Mouse (Mus musculus): ENCODE results near the gene Arhgap24. TPM values are rescaled to one million over a fixed set of nuclear protein-coding genes. Genes with fewer than 3 reads are reported as not detected.

Arhgap24 gene
- total RNA-seq, 2 experiments from 2014 or later: 5.9 to 6.1 TPM

DNA sequence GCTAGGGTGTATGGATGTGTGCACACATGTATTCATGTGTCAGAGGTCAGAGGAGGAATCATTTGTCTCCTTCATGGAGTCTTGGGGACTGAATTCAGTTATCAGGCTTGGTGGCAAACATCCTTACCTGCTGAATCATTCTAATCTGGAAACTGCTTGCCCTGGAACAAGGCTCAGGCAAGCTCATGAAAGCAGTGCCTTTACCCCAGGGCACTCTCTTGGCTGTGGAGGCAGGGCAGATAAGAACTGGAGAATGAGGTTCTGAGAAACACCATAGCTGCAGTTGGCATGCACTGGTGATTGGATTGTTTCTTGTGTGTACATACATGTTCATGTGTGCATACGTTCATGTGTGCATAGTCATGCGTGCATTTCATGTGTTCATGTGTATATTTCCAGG is 132.9 kb downstream of the Arhgap24 start:
- Histone ChIP-seq H3K27ac (no peak overlapping the region), H3K4me3 (no peak overlapping the region)
- DNase-seq (ENCODE audit: extremely low spot score in 1 of 2, low spot score in 2 of 2): no peak
- intact Hi-C loops (cut with DNase I): no loop called here
- no peak for TF ChIP-seq CTCF (IDR thresholded peaks at IDR 0.05)

DNA sequence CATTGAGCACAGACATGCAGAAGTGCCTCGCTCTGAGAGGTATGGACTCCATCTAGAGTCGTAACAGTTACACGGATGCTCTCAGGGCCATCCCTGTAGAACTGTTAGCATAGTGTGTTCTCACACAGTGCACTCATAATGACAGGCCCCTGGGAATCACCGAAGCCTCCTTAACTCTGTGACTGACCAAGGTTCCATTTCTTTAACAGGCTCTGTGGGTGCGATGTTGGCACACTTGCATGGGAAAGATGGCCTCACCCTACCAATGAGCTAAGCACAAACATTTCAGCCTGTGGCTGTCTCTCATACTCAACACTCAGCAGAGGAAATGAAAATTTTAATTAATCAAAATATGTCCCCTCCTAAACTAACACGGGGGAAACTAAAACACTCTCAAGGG is 134.1 kb downstream of the Arhgap24 start:
- H3K27ac ChIP-seq: no peak overlapping the region
- TF ChIP-seq CTCF (IDR thresholded peaks at IDR 0.05): no peak
- no peak for DNase-seq (ENCODE audit: extremely low spot score in 1 of 2, low spot score in 2 of 2)
- intact Hi-C loops (cut with DNase I): no loop called here
- H3K4me3 ChIP-seq: no peak overlapping the region

DNA sequence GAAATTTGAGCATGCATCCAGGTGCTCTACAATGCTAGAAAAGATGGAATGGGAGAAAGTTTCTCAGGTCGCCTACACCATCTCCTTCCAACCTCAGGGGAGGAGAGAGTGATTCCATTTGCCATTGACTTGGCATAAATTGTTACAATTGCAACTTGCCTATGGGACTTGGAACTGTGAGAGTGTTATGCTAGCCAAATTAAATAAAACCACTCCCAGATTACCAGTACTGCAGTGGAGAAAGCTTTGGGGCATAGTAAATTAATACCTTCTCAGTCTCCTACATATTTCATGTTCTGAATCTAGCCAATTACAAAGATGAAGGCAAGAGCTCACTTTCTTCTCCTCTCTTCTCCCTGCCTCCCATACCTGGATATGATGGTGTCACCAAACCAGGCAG is 139.8 kb downstream of the Arhgap24 start:
- intact Hi-C loops (cut with DNase I): no loop called here
- DNase-seq (ENCODE audit: extremely low spot score in 1 of 2, low spot score in 2 of 2): no peak
- H3K27ac ChIP-seq: no peak overlapping the region
- TF ChIP-seq CTCF (IDR thresholded peaks at IDR 0.05): no peak
- no peak overlapping the region for H3K4me3 ChIP-seq

DNA sequence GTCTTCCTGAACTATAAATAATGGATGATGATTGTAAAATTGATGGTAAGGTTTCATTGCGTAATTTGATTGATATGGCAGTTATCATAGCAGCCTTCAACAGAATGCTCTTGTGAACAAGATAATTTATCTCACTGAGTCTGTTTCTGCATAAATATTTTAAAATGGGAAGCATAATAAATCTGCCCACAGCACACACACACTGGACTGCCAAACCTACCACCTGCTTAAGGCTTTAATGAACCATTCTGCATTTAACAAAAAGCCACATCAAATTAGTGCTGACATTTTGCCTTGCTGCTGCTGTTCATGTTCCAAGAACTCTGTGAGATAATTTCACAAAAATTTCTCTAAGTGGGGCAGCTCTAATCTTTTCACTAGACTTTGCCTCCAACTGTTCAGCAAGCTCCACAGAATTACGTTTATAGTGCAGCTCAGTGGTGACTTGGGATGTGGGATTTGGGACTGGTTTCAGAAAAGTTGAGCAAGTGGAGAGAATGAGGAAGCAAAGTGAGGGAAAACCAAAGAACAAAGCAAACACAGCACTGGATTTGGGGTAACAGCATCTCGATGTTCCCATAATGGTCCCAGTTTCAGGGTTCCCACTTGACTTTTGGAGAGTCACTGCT is 142.7 kb downstream of the Arhgap24 start:
- Histone ChIP-seq H3K4me3 (no peak overlapping the region), H3K27ac (no peak overlapping the region)
- TF ChIP-seq CTCF (IDR thresholded peaks at IDR 0.05): no peak
- no peak for DNase-seq (ENCODE audit: extremely low spot score in 1 of 2, low spot score in 2 of 2)
- intact Hi-C loops (cut with DNase I): no loop called here

DNA sequence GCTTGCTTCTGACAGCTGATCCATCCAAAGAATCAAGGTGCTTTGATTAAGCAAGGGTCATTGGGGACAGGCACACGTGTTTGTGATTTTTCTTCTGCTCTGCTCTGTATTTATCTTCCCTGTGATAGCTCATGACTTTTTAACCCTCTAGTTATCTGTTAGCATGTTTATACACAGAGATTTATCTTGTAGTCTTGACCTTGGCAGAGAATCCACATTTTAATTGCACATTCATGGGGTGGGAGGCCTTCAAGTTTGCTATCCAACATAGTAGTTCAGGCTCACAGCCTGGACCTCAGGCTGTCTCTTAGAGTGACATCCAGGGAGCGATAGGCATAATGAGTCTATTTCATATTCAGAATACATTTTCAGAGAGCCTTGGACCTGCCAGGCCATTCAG is 145.5 kb downstream of the Arhgap24 start:
- Histone ChIP-seq H3K27ac (no peak overlapping the region), H3K4me3 (no peak overlapping the region)
- no peak for DNase-seq (ENCODE audit: extremely low spot score in 1 of 2, low spot score in 2 of 2)
- intact Hi-C loops (cut with DNase I): no loop called here
- TF ChIP-seq CTCF (IDR thresholded peaks at IDR 0.05): no peak

DNA sequence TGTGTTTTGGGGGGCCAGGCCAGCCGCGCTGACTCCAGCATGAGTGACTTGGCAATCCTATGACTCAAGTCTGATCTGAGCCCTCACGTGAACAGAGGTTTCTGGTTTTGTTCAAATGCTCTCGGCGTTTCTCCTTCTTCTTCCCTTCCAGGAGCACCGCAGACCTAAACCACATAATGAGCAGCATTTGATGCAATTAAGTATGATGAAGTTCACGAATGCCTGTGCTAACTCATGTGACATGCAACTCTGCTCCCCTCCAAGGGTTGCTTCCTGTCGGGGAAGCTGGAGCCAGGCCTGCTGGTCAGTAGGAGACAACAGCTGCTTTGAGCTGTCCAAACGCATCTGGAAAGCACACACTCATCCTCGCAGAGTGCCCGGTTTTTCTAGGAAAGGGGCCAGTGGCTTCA is 148.2 kb downstream of the Arhgap24 start:
- Histone ChIP-seq H3K4me3 (no peak overlapping the region), H3K27ac (no peak overlapping the region)
- intact Hi-C loops (cut with DNase I): no loop called here
- no peak for TF ChIP-seq CTCF (IDR thresholded peaks at IDR 0.05)
- no peak for DNase-seq (ENCODE audit: extremely low spot score in 1 of 2, low spot score in 2 of 2)

DNA sequence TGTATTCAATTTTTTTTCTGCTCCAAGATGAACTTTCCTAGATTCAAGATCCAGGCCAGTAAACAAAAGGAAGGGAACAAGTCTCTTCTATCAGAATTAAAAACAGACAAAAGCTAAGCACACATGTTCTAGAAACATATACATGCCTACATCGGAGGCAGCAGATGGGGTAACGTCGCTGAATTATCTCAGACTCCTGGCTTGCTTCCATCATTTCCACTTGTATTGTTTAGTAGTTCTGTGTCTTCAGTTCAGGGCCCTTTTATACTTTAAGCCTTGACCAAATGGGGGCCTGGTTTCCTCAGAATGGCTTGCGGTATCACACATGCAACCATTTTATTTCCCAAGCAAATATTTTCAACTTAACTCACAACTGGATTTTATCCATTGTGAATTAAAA is 154.4 kb downstream of the Arhgap24 start:
- DNase-seq (ENCODE audit: extremely low spot score in 1 of 2, low spot score in 2 of 2): no peak
- intact Hi-C loops (cut with DNase I): no loop called here
- no peak overlapping the region for H3K27ac ChIP-seq
- no peak overlapping the region for H3K4me3 ChIP-seq
- TF ChIP-seq CTCF (IDR thresholded peaks at IDR 0.05): no peak

DNA sequence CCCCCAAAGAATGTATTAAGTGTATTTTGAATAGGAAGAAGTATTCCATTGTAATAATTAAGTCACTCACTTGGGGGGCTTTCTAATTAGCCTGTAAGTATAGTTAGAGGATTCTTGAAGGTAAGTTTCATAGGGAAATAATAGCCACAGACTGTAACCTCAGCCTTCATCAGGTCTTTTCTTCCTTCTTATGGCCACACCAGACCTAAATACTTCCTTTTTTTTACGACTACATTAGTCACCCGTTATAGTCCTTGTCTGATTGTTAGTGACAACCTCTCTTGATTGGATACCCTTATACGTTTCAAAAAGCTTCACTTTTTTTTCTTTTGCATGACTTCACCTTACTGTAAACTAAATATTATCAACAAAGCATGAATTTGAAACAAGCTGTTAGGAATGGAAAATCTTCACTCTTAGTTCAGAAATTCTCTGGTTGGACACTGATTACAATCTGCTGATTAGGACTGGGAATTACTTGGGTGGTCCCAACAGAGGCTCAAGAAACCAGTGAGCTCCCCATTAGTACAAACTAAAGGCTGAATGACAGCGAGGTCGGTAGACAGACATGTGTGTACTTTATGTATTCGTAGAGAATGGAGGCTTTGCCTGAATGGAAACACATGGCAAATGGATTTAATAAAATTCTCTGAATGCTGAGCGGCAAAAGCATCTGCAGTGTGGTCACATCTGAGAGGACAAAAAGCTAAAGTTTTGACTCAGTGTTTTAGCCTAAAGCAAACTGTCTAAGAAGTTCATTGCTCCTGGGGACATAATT is 158.8 kb downstream of the Arhgap24 start:
- TF ChIP-seq CTCF (IDR thresholded peaks at IDR 0.05): no peak
- no peak overlapping the region for H3K27ac ChIP-seq
- intact Hi-C loops (cut with DNase I): no loop called here
- H3K4me3 ChIP-seq: no peak overlapping the region
- DNase-seq (ENCODE audit: extremely low spot score in 1 of 2, low spot score in 2 of 2): no peak

DNA sequence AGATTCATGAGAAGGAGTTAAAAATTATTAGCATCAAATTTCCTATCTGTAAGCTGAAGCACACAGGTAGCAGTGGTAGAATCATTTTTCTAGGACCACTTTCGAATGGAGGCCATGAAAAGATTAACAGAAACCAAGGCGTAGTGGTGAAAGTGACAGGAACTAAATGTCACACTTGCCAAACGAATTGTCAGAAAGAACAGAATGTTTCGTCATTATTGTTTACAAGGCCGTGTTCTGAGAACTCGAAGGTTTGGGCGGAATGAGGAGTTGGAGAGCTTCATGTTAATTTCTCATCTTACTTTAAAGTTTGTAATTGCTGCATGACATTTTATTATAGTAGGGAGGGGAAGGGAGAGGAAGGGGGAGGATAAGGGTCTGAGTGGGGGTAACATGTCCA is 162.2 kb downstream of the Arhgap24 start:
- TF ChIP-seq CTCF (IDR thresholded peaks at IDR 0.05): no peak
- intact Hi-C loops (cut with DNase I): no loop called here
- H3K4me3 ChIP-seq: no peak overlapping the region
- H3K27ac ChIP-seq: no peak overlapping the region
- DNase-seq (ENCODE audit: extremely low spot score in 1 of 2, low spot score in 2 of 2): no peak

DNA sequence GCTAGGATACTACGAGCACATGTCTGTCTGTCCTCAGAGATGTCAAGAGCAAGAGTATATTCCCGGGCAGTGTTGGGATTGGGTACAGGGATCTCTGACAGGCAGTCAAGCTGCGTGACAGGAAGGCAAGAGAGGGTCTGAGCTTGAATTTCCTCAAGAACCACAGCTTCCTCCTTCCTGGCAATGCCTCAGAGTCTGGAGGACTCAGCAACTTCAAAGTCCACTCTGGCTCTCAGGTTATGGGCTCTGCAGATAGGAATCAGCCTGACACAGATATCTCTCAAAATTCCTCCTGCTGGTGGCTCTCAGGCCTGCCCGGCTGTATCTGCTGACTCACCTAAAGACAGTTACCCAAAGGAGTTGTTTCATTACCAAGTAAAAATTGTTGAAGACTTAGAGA is 162.6 kb downstream of the Arhgap24 start:
- intact Hi-C loops (cut with DNase I): no loop called here
- no peak for DNase-seq (ENCODE audit: extremely low spot score in 1 of 2, low spot score in 2 of 2)
- Histone ChIP-seq H3K27ac (no peak overlapping the region), H3K4me3 (no peak overlapping the region)
- TF ChIP-seq CTCF (IDR thresholded peaks at IDR 0.05): no peak

DNA sequence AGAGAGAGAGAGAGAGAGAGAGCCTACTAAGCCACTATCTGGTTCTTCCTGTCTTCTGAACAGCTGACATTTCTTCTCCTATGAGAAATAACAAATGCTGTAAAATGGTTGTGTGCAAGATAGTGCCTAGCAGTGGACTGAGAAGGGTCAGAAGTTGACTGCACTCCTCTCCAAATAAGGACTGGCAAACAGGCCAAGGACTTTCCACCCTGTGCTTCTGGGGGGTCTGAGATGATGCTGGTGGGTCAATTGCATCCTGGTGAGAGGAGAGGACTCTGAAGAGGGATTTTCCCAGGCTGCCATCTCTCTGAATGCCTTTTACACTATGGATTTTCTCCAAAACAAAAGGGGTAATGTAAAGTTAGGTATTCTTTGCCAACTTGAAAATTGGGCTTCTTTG is 177.9 kb downstream of the Arhgap24 start:
- intact Hi-C loops (cut with DNase I): no loop called here
- no peak for TF ChIP-seq CTCF (IDR thresholded peaks at IDR 0.05)
- no peak overlapping the region for H3K4me3 ChIP-seq
- DNase-seq (ENCODE audit: extremely low spot score in 1 of 2, low spot score in 2 of 2): no peak
- no peak overlapping the region for H3K27ac ChIP-seq

DNA sequence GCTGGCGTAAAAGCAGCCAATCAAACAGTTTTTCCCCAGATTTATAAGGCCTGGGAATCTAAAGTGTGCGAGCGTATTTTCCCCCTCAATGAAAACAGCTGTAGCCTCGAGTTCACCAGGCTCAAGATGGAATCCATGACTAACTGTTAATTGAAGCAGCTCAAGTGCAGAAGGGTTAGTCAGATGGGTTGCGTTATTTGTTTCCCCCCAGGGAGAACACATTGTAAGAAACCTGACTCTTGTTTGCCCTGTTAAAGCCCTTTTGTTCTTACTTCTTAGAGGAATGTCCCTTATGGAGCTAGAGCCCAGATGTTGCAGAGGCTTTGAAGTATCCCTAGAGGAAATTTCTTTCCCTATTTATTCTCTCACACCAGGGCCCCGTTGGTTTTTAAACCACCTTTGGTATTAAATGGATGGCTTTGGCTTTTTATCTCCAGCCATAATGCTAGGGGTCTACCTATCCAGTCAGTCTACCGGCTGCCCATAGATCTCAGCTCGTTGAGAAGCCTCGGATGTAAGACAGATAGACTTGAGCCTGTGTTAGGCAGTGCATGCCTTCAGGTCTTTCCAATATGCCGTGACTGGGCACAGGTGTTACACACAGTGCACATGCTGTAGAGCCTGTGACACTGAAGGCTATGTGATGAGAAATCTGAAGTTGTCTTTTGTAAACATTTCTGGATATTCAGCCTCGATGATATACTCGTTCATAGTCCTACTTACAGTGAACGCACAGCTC is 184.0 kb downstream of the Arhgap24 start:
- Histone ChIP-seq H3K27ac (no peak overlapping the region), H3K4me3 (no peak overlapping the region)
- no peak for TF ChIP-seq CTCF (IDR thresholded peaks at IDR 0.05)
- no peak for DNase-seq (ENCODE audit: extremely low spot score in 1 of 2, low spot score in 2 of 2)
- intact Hi-C loops (cut with DNase I): no loop called here
